Mouse (Mus musculus): ENCODE measurements around the gene Hid1.

DNA sequence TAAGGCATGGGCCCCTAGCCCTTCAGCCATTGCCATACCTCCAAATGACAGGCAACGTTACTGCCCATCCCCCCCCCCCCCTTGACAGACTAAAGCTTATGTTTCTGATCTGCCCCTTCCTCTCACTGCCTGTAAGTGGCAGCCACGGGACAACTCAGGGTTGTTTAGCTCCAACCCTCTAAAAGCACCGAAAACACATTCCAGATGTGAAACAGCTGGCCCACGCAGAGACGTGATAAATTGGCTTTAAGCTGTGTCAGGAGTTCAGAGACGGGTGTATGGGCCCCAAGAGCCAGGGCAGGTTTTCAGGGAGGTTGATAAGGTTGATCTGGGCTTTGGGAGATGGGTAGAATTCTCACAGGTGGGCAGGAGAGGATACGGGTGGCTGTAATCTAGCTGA, 22.0 kb downstream of the Hid1 start:
- TF ChIP-seq CTCF (IDR thresholded peaks at IDR 0.05; ENCODE audit: borderline replicate concordance, insufficient read depth, low read depth, low read length) (no peak), POLR2A (IDR thresholded peaks at IDR 0.05; ENCODE audit: borderline replicate concordance, insufficient read depth, low read length) (no peak)
